In the genomic region with DNA sequence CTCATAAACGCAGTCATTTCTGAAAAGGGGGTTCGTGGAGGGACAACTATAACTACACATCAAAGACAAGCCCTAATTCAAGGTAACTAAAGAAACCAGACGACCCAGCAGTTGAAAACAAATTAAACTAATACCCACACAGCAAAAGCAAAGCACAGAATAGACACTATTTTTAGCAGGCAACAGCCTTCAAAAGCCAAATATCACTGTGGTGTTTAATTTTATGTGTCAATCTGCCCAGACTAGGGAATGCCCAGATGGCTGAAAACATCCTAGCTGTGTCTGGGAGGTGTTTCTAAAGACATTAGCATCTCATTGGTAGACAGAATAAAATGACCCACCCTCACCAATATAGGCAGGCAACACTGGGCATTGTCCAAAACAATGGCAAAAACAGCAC, we compare ENCODE assay signal across 11 mouse cellular contexts.
"Had no signal": no experiment of that assay in that cellular context is flagged by ENCODE, and none has a peak within 500 bp of the region (broad histone marks: within the 10 kb centered on the region; RNA-seq: fewer than 3 reads in every experiment).

No protein-coding gene starts in this region.

- DNase-seq: kidney, adult 18-20 months; kidney, adult 9 months; kidney, postnatal 14 days; kidney, postnatal 4 days; liver, embryonic 13.5 days; lung, adult 2 months; retina, postnatal 1 day; right cerebral cortex, postnatal 25 days; spleen, adult 18-20 months; thymus, adult 18-20 months; thymus, postnatal 36 days had no signal
